Mouse (Mus musculus) MEL-GATA-1-ER (cell line): Measurements from ENCODE around the gene Itih4.
A peak's percentile ranks its signal among the peaks of the same experiment; 100 is the strongest.

Experiments
- DNase-seq: peaks from one replicate; pipeline ENCODE4 v3.0.0-alpha.2; 2012; ENCODE audit warnings: low read depth; ENCODE audit errors: extremely low read depth

Gene Itih4

GRCm38 (mm10) chr14:30878958-30879571 lies 7.2 kb upstream of the Itih4 start, which contains the start of gene Mustn1:
Mustn1 (plus strand) TSS chr14:30879200.
- no peak for DNase-seq

- DNase-seq = no peak
Measured at GRCm38 (mm10) chr14:30879794-30880193, 6.5 kb upstream of the Itih4 start.

- DNase-seq = no peak
Measured at GRCm38 (mm10) chr14:30880251-30880650, 6.0 kb upstream of the Itih4 start.

- DNase-seq = peak; percentile 29
Measured at GRCm38 (mm10) chr14:30880811-30881717, 5.2 kb upstream of the Itih4 start.

GRCm38 (mm10) chr14:30881718-30882108 lies 4.6 kb upstream of the Itih4 start:
- DNase-seq = no peak

GRCm38 (mm10) chr14:30885298-30885697 lies 978 bp upstream of the Itih4 start:
- no peak for DNase-seq

- no peak for DNase-seq
Measured at GRCm38 (mm10) chr14:30888271-30888732, 2.0 kb downstream of the Itih4 start.

GRCm38 (mm10) chr14:30899972-30900371 lies 13.7 kb downstream of the Itih4 start:
- no peak for DNase-seq

- DNase-seq = no peak
Measured at GRCm38 (mm10) chr14:30902628-30903027, 16.4 kb downstream of the Itih4 start.

- DNase-seq = no peak
Measured at GRCm38 (mm10) chr14:30903036-30903435, 16.8 kb downstream of the Itih4 start.

- DNase-seq = no peak
Measured at GRCm38 (mm10) chr14:30904307-30904706, 18.0 kb downstream of the Itih4 start.

GRCm38 (mm10) chr14:30906001-30906400 lies 19.7 kb downstream of the Itih4 start:
- no peak for DNase-seq

GRCm38 (mm10) chr14:30907814-30908265 lies 21.6 kb downstream of the Itih4 start:
- DNase-seq = peak; percentile 78

GRCm38 (mm10) chr14:30911141-30911540 lies 24.9 kb downstream of the Itih4 start:
- DNase-seq = no peak

- no peak for DNase-seq
Measured at GRCm38 (mm10) chr14:30912641-30913040, 26.4 kb downstream of the Itih4 start.

- no peak for DNase-seq
Measured at GRCm38 (mm10) chr14:30913404-30913803, 27.1 kb downstream of the Itih4 start.

GRCm38 (mm10) chr14:30916516-30916915 lies 30.2 kb downstream of the Itih4 start:
- no peak for DNase-seq

GRCm38 (mm10) chr14:30922053-30922670 lies 35.9 kb downstream of the Itih4 start:
- no peak for DNase-seq

- no peak for DNase-seq
Measured at GRCm38 (mm10) chr14:30923375-30924105, 37.3 kb downstream of the Itih4 start, which contains the start of gene Itih3. Itih3 (minus strand) TSS chr14:30923760.

- DNase-seq = no peak
Measured at GRCm38 (mm10) chr14:30925492-30925891, 39.2 kb downstream of the Itih4 start.

GRCm38 (mm10) chr14:30930386-30930785 lies 44.1 kb downstream of the Itih4 start:
- DNase-seq = no peak
